Mouse (Mus musculus) limb, embryonic 13.5 days (tissue): ENCODE measurements around the gene Gmnn. TPM values are rescaled to one million over a fixed set of nuclear protein-coding genes. Genes with fewer than 3 reads are reported as not detected.

ENCODE experiments used
- ATAC-seq: fragments of 200-750 bp; cut with Nextera tagmentation; 2 replicates; pipeline ENCODE4 v1.8.0; 2017; ENCODE audit warnings: low read depth, moderate number of reproducible peaks, moderate TSS enrichment; ENCODE audit not compliant: low FRiP score
- H3K27ac ChIP-seq: fragments of 300-500 bp; sonication (generic); 2 replicates; pipeline ENCODE4 v1.5.1; 2015; ENCODE audit warnings: inconsistent platforms, mild to moderate bottlenecking, moderate library complexity
- H3K27me3 ChIP-seq: fragments of 300-500 bp; sonication (generic); 2 replicates; pipeline ENCODE4 v1.6.1; 2015; ENCODE audit warnings: mild to moderate bottlenecking, inconsistent platforms
- H3K36me3 ChIP-seq: fragments of 300-500 bp; sonication (generic); 2 replicates; pipeline ENCODE4 v1.6.1; 2015; ENCODE audit warnings: inconsistent platforms, mild to moderate bottlenecking, moderate library complexity
- H3K4me1 ChIP-seq: fragments of 300-500 bp; sonication (generic); 2 replicates; pipeline ENCODE4 v1.6.1; 2015; ENCODE audit warnings: inconsistent platforms
- H3K4me2 ChIP-seq: fragments of 300-500 bp; sonication (generic); replicated peaks from 2 replicates; pipeline ENCODE4 v1.6.1; 2015; ENCODE audit warnings: inconsistent platforms, mild to moderate bottlenecking, moderate library complexity
- H3K4me3 ChIP-seq: fragments of 300-500 bp; sonication (generic); 2 replicates; pipeline ENCODE4 v1.5.1; 2015; ENCODE audit warnings: moderate library complexity, mild to moderate bottlenecking, inconsistent platforms
- H3K9ac ChIP-seq: fragments of 300-500 bp; sonication (generic); 2 replicates; pipeline ENCODE4 v1.6.1; 2015; ENCODE audit warnings: mild to moderate bottlenecking, inconsistent platforms
- H3K9me3 ChIP-seq: fragments of 300-500 bp; sonication (generic); 2 replicates; pipeline ENCODE4 v1.6.1; 2016; ENCODE audit warnings: inconsistent platforms
- WGBS: fragments of 180-500 bp; shearing (Covaris S2); methylation state at CpG from one replicate; pipeline ENCODE4 v1.1.7; 2015; 5-methylcytosine and 5-hydroxymethylcytosine counted together
- polyA plus RNA-seq: library from polyadenylated mRNA; unstranded; fragments of >200 nt; fragmentation: Nextera tagmentation; extraction: Ambion mirVana; gene quantifications from 2 replicates; pipeline ENCODE4 v1.2.1, GENCODE M21; 2015

Gene Gmnn
- polyA plus RNA-seq: 97.9 and 101 TPM in 2 replicates

GRCm38 (mm10) chr13:24761403-24762227 lies at the start of gene Gmnn:
Gene Gmnn, minus strand, starts transcription at chr13:24761923.
- ATAC-seq: peak; percentile 98
- Histone ChIP-seq H3K27me3 (no peaks in the 10 kb centered on the region), H3K36me3 (peaks cover 18% of the 10 kb centered on the region), H3K9me3 (no peaks in the 10 kb centered on the region), H3K4me1 (peaks cover 13% of the 10 kb centered on the region), H3K4me2 (peak within 1 kb of the TSS; percentile 74), H3K9ac (peak within 1 kb of the TSS; percentile 87), H3K4me3 (peak within 1 kb of the TSS; percentile 91), H3K27ac (peak within 1 kb of the TSS; percentile 91)
- WGBS: under 1% methylated on average over 79 of the region's 79 CpGs

- Histone ChIP-seq H3K27ac (no peak overlapping the region), H3K4me1 (peaks cover 19% of the 10 kb centered on the region), H3K9me3 (no peaks in the 10 kb centered on the region), H3K4me3 (no peak overlapping the region), H3K9ac (no peak overlapping the region), H3K36me3 (peaks cover 54% of the 10 kb centered on the region), H3K4me2 (no peak overlapping the region), H3K27me3 (no peaks in the 10 kb centered on the region)
- no peak for ATAC-seq
Observed at GRCm38 (mm10) chr13:24806079-24806478, 44.4 kb upstream of the Gmnn start.

DNA sequence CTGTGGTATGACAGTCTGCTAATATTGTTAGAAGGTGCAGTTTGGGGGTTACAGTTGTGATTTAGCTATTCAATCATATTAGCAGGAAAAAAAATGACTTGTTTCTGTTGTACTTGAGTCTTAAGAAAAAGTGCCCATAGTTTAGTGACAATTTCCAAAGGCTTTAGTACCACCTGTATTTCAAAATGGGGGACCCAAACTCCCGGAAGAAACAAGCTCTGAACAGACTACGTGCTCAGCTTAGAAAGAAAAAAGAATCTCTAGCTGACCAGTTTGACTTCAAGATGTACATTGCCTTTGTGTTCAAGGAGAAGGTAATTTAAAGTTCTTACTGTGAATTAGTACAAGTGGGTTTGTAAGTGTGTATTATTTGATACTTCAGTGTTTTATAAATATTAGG lies 41.5 kb upstream of the Gmnn start:
- Histone ChIP-seq H3K4me3 (peak overlapping the region; percentile 99), H3K27me3 (no peaks in the 10 kb centered on the region), H3K4me2 (peak overlapping the region; percentile 85), H3K4me1 (peaks cover 25% of the 10 kb centered on the region), H3K27ac (no peak overlapping the region), H3K36me3 (peaks cover 27% of the 10 kb centered on the region), H3K9me3 (no peaks in the 10 kb centered on the region), H3K9ac (peak overlapping the region; percentile 99)
- 37% methylated on average over 2 of the region's 2 CpGs for WGBS
- ATAC-seq: no peak

DNA sequence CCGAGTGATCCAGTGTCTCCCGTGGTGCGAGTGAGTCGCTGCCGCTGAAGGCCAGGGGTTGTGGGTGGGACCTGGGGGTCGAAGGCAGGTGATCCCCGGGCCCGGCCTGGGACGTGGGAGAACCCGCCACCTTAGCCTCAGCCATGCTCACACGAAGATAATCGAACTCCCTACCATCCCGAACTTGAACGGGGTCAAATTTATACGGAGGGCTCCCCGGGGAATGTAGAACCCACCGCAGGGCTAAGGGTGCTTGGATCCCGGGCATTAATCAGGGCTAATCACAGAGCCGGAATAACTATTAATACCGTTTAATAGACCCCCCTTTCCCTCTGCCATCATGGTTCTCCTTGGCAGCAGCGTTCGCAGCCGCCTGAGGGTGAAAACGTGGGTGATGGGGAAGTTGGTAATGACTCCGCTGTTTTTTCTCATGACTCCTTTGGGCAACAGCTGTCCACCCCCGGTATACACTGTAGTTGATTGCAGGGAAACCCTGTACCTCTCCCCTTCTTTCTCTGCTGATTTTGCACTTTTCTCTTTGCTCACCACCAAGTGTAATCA lies 40.5 kb upstream of the Gmnn start:
- peak overlapping the region; percentile 85 for H3K4me2 ChIP-seq
- no peaks in the 10 kb centered on the region for H3K27me3 ChIP-seq
- no peaks in the 10 kb centered on the region for H3K9me3 ChIP-seq
- under 1% methylated on average over 26 of the region's 26 CpGs for WGBS
- H3K27ac ChIP-seq: peak overlapping the region; percentile 100; the same call in 1 of the 2 replicates
- peaks cover 25% of the 10 kb centered on the region for H3K4me1 ChIP-seq
- H3K36me3 ChIP-seq: peaks cover 17% of the 10 kb centered on the region
- H3K9ac ChIP-seq: peak overlapping the region; percentile 99
- H3K4me3 ChIP-seq: peak overlapping the region; percentile 99
- ATAC-seq: no peak

DNA sequence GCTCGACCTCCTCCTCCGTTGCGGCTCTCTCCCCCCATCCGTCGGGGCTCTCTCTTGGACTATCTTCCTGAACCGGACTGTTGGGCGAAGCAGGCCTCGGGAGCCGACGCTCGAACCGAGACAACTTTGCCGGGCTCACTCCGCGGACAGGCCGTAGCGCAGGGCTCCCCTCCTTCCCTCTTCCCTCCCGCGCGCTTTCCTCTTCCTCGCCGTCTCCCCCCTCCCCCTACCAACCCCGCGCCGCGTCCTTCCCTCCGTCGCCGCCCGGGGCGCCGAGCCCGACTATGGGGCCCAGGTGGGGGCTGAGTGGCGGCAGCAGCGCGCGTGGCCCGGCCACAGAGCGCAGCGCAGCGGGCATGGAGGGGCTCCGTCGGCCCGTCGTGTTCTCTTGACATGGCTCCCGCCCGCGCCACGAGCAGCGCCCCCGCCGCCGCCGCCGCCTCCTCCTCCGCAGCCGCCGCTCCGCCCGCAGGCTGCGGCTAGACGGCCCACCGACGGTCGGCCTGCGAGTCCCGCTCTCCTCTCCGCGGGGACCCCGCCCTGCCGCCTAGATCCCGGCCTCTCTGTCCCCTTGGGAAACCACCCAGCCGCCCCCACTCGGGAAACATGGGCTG lies 39.7 kb upstream of the Gmnn start, which contains the start of gene BC005537:
Gene BC005537, plus strand, starts transcription at position 350 of the 614 bp plus-strand sequence.
- peak within 1 kb of the TSS; percentile 100 for H3K27ac ChIP-seq
- no peaks in the 10 kb centered on the region for H3K9me3 ChIP-seq
- peak within 1 kb of the TSS; percentile 99 for H3K9ac ChIP-seq
- under 1% methylated on average over 57 of the region's 74 CpGs for WGBS
- peaks cover 12% of the 10 kb centered on the region for H3K36me3 ChIP-seq
- H3K4me2 ChIP-seq: peak within 1 kb of the TSS; percentile 85
- no peaks in the 10 kb centered on the region for H3K27me3 ChIP-seq
- peak; percentile 48 for ATAC-seq
- peaks cover 25% of the 10 kb centered on the region for H3K4me1 ChIP-seq
- H3K4me3 ChIP-seq: peak within 1 kb of the TSS; percentile 99

- Histone ChIP-seq H3K4me3 (peak overlapping the region; percentile 99), H3K27ac (peak overlapping the region; percentile 100), H3K4me1 (peaks cover 25% of the 10 kb centered on the region), H3K27me3 (no peaks in the 10 kb centered on the region), H3K9ac (peak overlapping the region; percentile 99), H3K9me3 (no peaks in the 10 kb centered on the region), H3K4me2 (peak overlapping the region; percentile 85), H3K36me3 (peaks cover 8% of the 10 kb centered on the region)
- peak; percentile 98 for ATAC-seq
- under 1% methylated on average over 42 of the region's 42 CpGs for WGBS
Observed at GRCm38 (mm10) chr13:24800674-24801307, 39.1 kb upstream of the Gmnn start.

GRCm38 (mm10) chr13:24799925-24800673 lies 38.4 kb upstream of the Gmnn start:
- Histone ChIP-seq H3K4me2 (peak overlapping the region; percentile 85), H3K9me3 (no peaks in the 10 kb centered on the region), H3K4me1 (peaks cover 25% of the 10 kb centered on the region), H3K36me3 (peaks cover 4% of the 10 kb centered on the region; the same call in 1 of the 2 replicates), H3K9ac (peak overlapping the region; percentile 72), H3K27me3 (no peaks in the 10 kb centered on the region), H3K27ac (peak overlapping the region; percentile 73), H3K4me3 (peak overlapping the region; percentile 99)
- peak; percentile 38 for ATAC-seq
- WGBS: 1% methylated on average over 31 of the region's 31 CpGs

DNA sequence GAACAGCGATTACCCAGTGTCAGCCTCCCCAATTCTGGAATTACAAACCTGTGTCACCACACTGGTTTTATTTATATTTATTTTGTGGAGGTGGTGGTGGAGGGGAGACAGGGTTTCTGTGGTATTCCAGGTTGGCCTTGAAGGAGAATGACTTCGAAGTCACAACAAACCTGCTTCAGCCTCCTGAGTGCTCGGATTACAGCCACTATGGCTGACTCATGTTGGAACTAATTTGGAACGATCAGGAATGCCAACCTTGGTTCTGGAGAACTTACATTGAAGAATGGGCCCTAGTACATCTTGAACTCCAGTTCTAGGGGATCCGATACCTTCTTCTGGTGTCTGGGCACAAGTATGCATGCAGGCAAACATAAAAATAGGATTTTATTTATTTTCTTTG lies 37.7 kb upstream of the Gmnn start:
- Histone ChIP-seq H3K27me3 (no peaks in the 10 kb centered on the region), H3K9ac (no peak overlapping the region; the same call in 1 of the 2 replicates), H3K4me3 (peak overlapping the region; percentile 99), H3K27ac (no peak overlapping the region), H3K9me3 (no peaks in the 10 kb centered on the region), H3K4me1 (peaks cover 22% of the 10 kb centered on the region), H3K36me3 (no peaks in the 10 kb centered on the region), H3K4me2 (peak overlapping the region; percentile 85)
- ATAC-seq: no peak
- WGBS: 64% methylated on average over 5 of the region's 5 CpGs

GRCm38 (mm10) chr13:24798686-24799085 lies 37.0 kb upstream of the Gmnn start:
- ATAC-seq: no peak
- H3K9me3 ChIP-seq: no peaks in the 10 kb centered on the region
- H3K27me3 ChIP-seq: no peaks in the 10 kb centered on the region
- H3K4me1 ChIP-seq: peaks cover 17% of the 10 kb centered on the region
- no peak overlapping the region for H3K4me2 ChIP-seq
- no peak overlapping the region for H3K27ac ChIP-seq
- H3K36me3 ChIP-seq: no peaks in the 10 kb centered on the region
- H3K4me3 ChIP-seq: no peak overlapping the region
- H3K9ac ChIP-seq: no peak overlapping the region
- 95% methylated on average over 4 of the region's 4 CpGs for WGBS

DNA sequence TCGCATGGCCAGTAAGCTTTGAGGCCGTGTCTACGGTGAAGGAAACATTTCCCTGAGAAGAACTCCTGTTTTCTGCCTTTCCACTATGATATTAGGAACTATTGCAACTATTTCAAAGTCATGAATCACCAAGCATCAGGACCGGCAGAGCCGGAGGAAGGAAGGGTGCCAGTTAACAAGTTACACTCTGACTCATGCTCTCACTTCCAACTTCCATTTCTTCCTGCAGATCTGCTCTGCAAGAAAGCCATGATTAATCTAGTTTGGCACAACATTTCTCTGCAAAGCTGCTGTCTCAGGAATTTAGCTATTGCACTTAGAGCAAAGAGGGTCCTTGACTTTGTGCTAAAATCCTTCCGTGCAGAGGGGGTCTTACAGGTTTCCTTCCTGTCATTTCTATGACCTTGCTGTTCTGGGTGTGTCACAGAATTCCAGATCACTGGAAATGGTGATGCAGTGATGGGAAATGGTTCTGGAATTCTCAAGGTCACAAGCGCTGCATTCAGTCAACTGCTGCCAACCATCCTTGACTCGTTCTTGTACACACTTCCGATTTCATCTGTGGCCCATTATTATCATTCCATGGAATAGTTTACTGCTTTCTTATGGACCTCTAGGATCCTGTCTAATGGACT lies 30.8 kb upstream of the Gmnn start:
- Histone ChIP-seq H3K4me3 (no peak overlapping the region), H3K27me3 (no peaks in the 10 kb centered on the region), H3K9ac (no peak overlapping the region), H3K4me1 (no peaks in the 10 kb centered on the region), H3K27ac (no peak overlapping the region), H3K36me3 (no peaks in the 10 kb centered on the region), H3K9me3 (no peaks in the 10 kb centered on the region), H3K4me2 (no peak overlapping the region)
- 86% methylated on average over 9 of the region's 9 CpGs for WGBS
- no peak for ATAC-seq

GRCm38 (mm10) chr13:24791349-24791748 lies 29.6 kb upstream of the Gmnn start:
- H3K4me1 ChIP-seq: no peaks in the 10 kb centered on the region
- no peaks in the 10 kb centered on the region for H3K9me3 ChIP-seq
- H3K4me2 ChIP-seq: no peak overlapping the region
- H3K9ac ChIP-seq: no peak overlapping the region
- 72% methylated on average over 2 of the region's 2 CpGs for WGBS
- ATAC-seq: no peak
- no peaks in the 10 kb centered on the region for H3K36me3 ChIP-seq
- H3K4me3 ChIP-seq: no peak overlapping the region
- no peaks in the 10 kb centered on the region for H3K27me3 ChIP-seq
- no peak overlapping the region for H3K27ac ChIP-seq
